Mouse (Mus musculus): ENCODE data around the gene Plekha5.

DNA sequence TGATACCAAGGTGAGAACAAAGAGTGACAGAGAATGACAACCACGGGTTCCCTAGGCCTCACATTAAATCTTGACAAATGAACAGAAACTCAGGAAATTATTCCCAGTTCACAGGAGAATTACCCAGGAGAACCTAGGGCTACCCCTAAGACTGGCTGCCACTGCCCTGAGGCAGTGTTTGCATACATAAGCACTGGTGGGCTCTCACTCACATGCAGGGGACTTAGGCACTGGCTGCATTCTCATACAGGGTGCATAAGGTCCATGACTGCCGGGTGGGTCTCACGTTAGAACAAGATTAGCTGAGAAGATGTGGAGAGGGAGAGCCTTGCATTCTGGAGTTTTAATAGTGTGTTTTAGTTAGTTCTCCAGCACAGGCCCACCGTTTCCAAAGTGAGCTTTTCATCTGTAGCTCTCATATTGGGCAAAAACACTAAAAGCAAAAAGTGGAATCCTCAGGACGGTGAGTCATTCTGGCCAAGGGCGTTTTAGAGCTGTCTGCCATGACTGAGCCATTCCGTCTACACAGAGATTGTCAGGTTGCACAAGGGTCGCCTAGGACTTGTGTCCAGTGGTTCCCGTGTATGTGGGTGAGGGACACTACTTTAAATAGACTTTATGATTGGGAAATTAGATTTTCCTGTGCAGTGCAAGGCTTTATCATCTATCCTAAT lies 138.2 kb downstream of the Plekha5 start:
- TF ChIP-seq CTCF (IDR thresholded peaks at IDR 0.05; ENCODE audit: borderline replicate concordance, insufficient read depth, low read length) = no peak
- no peak for TF ChIP-seq POLR2A (IDR thresholded peaks at IDR 0.05; ENCODE audit: low read depth, low read length)
